Mouse (Mus musculus) testis, adult 2 months (tissue): ENCODE results near the gene Tmem245.

Experiments
- CTCF ChIP-seq: fragments of 200-500 bp; IDR thresholded peaks from 2 replicates; pipeline ENCODE4 v1.5.1; 2012; ENCODE audit warnings: low read depth, mild to moderate bottlenecking, inconsistent platforms, low read length, moderate library complexity; ENCODE audit not compliant: control insufficient read depth, insufficient read depth, insufficient replicate concordance
- POLR2A ChIP-seq: fragments of 200-500 bp; IDR thresholded peaks from 2 replicates; pipeline ENCODE4 v1.6.1; 2012; ENCODE audit warnings: low read depth, mild to moderate bottlenecking, inconsistent platforms, low read length, moderate library complexity; ENCODE audit not compliant: control insufficient read depth

DNA sequence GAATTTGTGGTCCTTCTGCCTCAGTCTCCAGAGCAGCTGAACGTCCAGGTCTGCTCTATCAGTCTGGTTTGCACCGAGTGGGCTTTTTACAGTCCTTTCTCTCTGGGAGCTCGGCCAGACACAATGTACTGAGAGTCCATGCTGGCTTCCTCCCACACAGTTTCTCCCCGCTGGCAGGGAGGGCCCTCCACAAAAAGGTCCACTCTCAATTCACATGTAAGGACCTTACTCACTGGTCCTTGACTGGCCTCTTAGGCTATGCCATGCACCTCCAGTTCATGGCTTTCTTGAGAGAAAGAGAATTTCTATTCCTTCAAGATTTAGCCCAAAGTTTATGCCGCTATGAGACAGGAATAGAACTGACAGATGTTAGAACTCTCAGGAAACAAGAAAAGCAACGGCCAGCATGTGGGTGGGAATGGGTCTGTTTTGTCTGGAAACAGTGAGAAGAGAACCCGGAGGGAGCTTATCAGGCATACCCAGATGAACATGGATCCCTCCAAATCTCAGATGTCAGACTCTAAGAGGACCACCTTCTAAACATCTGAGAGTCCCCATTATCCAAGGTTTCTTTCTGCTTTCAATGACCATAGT is 18.4 kb upstream of the Tmem245 start:
- TF ChIP-seq CTCF (no peak), POLR2A (no peak)
